Mouse (Mus musculus) cerebellum, postnatal 36 days (tissue): ENCODE data around the gene Cluh.

ENCODE experiments used
- DNase-seq, 2 experiments: peaks; one replicate each; pipeline ENCODE4 v3.0.0; 2021 to 2022; ENCODE audit warnings: mixed read lengths in 2 of 2

The Cluh gene

DNA sequence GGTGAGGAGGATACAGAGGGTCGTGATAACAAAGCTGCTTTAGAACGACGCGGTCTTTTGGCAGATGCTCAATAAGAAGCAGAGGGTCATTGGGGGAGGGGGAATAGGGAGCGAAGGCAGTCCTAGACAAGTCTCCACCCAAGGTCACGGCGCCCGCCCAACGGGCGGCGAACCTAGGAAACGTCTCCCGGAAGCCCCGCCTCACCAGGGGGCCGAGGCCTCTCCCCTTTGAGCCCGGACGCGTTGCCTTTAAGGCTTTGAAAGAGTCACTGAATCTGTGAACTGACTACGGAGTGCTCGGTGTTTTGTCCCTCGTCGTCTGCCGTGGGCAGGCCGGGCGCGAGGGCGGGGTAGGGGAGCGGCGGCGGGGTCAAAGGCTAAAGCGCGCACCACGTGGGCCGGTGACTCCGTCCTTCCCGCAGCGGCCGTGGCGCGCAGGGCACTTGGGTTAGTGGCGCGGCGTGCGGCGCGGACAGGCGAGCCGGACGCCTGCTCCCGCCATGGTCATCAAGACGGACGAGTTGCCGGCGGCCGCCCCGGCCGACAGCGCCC, at the start of gene Cluh:
Gene Cluh, plus strand, starts transcription at position 401 of the 552 bp plus-strand sequence.
- DNase-seq, result peak; percentile 99

DNA sequence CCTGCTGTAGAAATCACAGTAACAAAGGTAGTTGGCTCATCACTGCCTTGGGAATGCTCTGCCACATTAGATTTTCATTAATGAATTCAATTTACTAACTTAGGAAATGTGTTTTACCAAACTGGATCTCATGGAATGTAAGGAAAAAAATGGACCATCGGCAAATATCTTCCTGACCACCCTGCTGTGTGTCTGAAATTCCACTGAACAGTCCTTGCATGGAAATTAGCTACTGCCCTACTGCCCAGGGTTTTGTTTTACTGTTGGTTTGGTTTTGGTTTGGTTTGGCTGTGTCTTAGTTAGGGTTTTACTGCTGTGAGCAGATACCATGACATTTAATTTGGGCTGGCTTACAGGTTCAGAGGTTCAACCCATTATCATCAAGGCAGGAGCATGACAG, 47.0 kb upstream of the Cluh start:
- no peak for DNase-seq

DNA sequence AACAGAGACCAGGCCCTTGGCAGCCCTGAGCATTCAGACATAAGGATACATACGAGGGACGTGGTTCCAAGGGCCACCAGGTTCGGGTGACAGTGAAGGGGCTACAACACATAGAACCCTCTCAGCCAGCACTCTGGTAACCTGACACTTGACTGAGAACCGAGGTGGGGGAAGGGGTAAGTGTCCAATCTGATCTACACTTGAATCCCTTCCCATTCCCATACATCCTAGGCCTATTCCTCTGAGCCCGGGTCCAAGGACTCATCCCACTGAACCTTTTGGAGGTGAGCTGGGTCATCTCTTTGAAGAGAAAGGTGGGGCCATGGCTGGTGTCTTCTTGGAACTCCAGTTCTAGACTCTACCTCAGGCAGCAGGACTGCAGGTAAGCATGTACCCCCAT, 39.2 kb upstream of the Cluh start:
- DNase-seq, result no peak

DNA sequence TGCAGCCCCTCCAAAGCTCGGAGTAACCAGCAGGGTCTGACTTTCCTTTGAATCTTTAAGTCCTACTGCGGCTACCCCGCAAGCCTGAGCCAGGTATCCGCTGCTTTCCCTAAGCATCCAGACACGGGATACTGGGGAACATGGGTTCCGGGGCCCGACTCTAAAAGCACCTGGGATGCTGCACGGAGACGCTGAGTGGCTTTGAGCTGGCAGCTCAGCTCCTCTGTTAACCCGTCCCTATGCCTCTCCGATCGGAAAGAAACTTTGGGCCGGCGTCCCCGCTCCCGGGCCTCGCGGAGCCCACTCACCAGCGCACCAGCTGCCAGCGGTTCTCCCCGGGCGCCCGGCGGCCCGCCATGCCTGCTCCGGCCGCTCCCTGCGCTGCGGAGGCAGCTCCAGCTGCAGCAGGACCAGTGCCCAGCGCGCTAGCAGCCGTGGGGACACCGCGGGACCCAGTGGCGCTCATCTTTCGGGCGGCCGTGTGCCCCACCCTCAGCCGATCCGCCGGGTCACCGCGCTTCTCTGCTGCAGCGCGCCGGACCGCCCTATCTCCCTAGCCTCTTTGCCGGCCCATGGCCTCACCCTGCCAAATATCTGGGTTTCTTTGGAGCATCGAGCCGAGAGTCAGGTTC, 38.6 kb upstream of the Cluh start, which contains the start of gene Rap1gap2:
Gene Rap1gap2, minus strand, starts transcription at position 371 of the 632 bp plus-strand sequence.
- DNase-seq, result peak in 1 of 2 experiments; percentile 21

DNA sequence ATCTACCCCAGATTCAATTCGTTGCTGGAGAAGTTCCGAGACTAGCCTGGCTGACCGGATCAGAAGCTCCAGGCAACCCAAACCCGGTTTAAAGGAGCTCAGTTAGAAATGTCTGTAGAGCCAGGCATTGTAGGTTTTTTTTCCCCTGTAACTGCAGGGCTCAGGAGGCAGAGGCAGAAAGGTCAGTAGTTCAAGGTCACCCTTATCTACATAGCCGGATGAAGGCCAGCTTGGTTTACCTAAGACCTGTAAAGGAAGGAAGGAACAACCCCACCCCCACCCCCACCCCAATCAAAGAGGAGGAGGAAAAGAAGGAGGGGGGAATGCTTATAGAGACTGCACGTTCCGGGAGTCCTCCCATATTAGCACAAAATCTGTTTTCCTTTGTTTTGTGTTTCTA, 37.9 kb upstream of the Cluh start:
- no peak for DNase-seq

DNA sequence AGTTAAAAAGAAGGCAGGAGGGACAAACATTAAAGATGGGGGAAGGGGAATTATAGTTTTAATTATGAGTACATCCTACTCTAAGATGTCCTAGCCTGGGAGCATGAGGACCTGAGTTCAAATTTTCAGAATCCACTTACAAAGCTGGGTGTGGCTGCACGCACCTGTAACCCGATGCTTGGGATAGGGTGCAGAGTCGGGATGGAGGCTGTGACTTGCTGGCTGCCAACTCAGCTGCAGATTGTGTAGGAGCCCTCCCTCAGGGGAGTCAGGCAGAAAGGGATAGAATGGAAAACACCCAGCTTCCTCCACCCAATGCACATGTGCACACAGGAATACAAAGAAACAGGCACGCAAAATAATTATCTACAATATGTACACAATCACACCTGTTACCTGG, 35.9 kb upstream of the Cluh start:
- no peak for DNase-seq

DNA sequence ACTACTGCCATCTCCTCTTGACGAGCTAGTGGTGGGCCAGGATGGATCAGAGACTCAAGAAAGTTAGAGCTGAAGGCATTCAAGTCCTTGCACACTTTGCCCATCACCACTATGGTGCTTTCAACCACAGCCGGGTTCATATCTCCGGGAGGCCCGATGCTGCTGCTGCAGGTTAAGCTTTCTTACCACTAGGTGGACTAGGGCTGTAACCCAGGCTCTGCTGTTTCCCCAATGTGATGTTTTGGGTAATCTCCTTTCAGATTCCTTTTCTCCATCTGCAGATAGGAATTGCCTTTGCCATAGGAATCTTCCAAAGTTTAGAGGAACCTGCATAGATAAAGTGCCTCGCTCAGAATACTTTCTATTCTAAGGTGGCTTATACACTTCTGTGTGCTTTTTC, 33.7 kb upstream of the Cluh start:
- DNase-seq, result no peak

DNA sequence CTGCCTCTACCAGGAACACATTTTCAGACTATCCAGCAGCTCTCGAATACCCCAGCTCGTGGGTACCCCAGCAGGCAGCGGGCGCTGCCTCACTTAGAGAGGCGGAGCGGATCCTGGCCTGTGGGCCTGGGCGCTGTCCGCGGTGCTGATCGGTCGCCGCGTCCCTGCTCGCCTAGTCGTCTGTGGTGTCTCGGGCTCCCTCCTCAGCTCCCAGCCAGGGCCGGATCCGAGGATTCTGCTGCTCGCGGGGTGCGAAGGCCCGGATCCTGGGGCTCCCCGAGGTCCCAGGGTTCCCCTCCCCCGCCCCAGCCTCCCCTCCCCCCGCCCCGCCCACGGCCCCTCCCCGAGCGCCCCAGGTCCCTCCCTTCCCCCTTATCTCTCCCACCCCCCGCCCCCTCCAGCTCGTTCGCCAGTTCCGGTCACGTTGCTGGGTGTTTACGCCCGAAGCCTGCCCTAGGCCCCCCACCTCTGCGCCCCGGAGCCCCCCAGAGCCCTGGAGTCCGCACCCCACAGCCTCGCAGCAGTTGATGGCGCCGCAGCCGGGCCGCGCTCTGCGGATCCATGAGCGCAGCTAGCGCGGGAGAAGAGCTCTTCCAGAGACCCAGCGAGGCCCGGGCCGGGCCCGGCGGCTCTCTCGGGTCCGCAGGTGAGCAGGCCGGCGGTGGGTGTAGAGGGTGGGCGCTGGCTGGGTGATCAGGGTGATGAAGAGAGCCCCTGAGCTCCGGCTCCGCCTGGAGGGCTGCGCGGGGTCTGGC, 29.9 kb upstream of the Cluh start, which contains the start of gene Ccdc92b:
Gene Ccdc92b, plus strand, starts transcription at position 405 of the 755 bp plus-strand sequence.
- peak; percentile 61 to 69 for DNase-seq

DNA sequence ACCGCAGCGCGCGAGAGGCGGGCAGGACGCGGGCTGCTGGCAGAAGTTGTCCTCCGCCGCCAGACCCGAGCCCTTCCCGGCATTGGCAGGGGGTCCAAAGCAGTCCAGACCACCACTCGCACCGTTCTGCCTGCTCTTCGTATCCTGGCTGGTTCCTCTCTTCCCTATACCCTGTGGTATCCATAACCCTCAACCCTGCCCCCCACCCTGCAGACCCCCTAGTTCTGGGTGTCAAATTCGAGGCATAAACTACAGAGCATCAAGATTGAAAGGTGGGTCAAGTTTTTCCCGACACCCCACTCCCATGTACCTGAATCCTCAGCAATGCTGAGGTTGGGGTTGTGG, 29.4 kb upstream of the Cluh start:
- DNase-seq, result no peak

DNA sequence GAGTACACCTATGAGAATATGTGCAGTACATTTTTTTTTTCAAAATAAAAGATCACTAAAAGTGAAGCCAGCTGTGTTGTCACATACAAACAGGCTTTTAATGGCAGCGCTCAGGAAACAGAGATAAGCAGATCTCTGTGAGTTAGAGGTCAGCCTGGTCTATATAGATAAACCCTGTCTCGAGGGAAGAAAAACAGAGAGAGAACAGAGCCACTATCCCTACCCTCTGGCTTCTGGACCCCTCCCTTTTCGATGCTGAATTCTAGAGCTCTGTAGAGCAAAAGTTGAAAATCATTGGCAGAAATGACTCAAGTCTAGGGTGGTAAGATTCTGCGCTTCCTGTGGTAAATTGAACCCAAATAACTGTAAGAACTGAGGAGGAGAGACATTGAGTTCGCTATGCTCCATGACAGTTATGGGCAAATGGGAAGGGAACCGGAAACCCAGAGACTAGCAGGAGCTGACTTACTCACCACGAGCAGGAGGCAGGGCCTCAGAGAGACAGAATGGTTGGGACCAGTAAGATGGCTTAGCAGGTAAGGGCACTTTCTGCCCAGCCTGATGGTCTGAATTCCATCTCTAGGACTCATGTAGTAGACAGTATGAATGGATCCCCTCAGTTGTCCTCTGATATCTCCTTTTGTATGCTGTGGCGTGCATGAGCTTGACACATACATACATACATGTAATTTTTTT, 27.2 kb upstream of the Cluh start:
- no peak for DNase-seq

DNA sequence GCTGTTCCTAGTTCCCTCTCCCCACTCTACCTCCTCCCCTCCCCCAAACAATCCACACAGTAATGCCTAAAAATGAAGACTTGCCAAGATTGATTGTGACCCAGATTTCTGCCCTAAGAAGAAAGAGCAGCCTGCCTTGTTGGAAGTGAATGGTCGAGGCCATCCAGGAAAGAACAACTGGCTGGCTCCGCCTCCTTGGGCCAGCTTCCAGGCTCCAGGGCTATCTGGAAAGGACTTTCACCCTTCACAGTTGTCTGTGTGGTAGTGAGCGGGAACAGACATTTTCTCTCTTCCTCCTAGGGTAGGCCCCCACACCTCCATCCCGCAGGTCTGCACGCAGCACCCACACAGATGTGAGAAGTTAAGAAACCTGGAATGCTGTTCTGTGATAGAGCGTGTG, 25.6 kb upstream of the Cluh start:
- DNase-seq, result peak in 1 of 2 experiments; percentile 26

DNA sequence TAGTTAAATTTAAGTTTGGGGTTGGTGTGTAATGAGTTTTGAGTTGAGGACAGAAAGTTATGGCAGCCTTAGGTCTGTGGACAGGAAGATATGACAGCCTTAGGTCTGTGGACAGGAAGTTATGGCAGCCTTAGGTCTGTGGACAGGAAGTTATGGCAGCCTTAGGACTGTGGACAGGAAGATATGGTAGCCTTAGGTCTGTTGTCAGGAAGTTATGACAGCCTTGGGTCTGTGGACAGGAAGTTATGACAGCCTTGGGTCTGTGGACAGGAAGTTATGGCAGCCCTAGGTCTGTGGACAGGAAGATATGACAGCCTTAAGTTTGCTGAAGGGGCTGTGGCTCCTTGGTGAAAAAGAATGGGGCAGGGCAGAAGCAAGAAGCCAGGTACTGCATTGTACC, 24.0 kb upstream of the Cluh start:
- no peak for DNase-seq

DNA sequence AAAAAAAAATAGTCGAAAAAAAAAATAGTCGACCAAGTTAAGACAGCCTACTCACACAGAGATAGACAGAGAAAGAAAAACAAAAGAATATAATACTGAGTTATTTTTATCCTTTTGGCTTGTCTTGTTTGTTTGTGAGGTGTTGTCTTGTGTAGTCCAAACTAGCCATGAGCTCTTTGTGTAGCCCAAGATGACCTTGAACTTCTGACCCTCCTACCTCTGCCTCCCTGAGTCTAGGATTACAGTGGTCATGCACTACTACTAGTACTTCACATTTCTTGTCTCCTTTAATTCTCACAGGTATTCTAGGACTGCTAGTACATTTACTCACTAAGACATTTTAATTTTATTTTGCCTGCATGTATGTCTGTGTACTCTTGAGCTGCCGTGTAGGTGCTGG, 21.8 kb upstream of the Cluh start:
- no peak for DNase-seq

DNA sequence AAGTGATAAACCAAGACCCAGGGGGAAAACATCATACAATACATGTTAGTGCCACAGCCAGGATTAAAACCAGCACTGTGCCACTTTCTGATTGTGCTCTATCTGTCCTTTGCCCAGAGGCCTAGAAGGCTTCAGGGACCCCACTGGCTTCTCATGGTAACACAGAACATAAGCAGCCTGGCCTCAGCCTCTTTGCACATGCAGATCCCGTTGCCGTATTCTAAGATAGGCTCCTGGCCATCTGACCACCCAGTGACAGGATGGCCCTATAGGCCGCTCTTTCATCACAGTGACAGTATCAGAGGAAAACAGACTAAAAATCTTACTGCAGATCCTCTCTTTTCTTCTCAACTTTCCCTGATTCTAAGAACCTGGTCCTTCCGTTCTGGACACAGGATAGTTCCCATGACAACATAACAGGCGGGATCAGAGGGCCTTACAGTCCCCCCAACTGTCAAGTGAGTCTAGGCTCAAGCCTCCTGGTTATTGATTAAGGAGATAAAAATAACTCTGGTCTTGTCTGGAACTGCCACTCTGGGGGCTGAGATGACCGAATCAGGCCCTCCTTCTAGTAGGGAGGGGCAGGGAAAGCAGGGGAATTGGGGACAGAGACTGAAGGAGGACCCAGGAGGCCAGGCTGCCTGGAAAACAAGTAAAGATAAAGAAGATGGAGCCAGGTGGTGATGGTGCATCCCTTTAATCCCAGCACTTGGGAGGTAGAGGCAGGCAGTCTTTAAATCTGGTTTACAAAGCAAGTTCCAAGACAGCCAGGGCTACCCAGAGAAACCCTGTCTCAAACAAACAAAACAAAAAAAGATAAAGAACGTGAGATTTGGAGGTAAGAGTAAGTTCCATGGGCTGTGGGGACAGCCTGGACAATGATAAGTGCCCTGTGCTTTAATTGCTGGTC, 17.2 kb upstream of the Cluh start:
- DNase-seq, result no peak

DNA sequence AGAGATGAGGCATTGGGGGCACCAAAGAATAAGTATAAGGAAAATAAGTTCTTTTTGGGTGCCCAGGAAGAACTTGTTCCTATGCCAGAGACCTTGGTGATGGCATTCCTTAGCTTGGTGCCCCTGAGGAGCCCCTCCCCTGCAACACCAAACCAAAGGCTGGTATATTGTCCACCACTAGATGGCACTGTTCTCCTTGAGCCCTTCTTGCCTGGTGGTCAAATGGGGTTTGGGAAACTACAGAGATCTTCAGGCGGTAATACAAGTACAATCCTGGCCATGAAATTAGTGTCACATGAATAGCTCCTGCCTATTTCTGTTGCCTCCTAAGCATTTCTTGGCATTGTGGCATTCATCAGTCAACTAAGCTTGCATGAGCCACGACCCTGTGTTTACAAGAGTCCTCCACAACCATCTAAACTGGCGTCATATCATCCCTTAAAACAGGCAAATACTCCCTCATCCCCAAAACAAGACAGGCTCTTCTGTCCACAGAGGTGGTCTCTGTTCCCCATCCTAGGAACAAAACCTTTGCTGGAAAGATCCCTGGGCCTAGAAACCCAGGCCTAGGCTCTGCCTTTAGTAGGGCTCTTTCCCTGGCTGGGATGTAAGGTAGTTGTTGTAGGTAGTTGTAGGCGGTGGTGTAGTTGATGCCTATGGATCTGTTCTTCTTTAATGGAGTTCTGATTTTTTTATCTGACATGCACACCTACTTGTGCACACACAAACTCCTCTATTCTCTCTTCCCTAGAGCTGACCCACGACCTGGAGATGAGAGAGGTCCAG, 14.6 kb upstream of the Cluh start:
- peak; percentile 62 to 76 for DNase-seq

DNA sequence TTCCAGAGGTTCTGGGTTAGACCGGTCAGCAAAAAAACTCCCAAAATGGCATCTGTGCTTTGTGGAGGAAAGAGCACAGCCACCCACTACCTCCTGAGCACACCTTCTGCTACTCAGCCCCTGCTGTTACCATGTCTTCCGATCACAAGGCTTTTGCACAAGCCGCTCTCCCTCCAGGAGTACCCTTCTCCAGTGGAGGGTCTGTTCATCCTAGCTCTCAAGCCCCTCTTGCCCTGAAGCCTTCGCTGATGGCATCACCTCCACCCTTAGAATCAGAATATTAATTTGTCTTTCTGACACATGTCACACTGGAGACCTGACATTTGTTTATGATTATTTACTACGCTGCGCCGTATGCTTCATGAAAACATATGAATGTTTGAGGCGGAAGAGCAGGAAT, 11.8 kb upstream of the Cluh start:
- no peak for DNase-seq

DNA sequence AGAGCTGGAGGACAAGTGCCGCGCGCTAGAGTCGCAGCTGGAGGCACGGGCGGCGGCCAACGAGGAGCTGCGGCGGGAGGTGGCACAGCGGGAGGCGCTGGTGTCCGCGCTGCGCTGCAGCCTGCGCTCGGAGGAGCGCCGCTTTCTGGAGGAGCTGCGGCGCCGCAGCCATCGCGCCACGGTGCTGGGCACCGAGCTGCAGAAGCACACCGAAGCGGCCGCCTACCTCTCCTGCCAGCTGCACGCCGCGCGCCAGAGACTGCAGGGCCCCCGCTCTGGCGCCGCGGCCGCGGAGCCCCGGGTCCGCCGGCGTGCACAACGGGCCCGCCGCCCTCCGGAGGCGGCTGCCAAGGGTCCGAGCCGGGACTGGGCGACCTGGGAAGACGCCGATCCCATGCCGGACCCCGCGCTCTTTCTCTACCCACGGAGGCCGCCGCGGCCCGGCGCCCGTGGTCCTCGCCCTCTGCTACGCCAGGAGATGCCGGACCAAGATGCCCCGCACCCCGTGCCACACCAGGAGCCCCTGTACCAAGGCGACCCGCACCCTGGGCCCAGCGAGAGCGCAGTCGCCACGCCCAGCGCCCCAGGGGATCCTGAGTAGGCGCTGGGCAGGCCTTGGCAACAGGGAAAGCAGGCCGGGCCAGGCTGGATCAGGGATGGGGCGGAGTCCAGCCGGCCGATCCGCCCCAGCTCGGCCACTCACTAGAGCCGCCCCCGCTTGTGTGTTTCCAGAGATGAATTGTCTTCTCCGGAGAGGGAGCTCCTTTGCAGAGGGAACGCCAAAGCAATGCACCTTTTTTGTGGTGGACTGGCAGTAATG, 11.1 kb upstream of the Cluh start:
- peak; percentile 81 to 83 for DNase-seq

DNA sequence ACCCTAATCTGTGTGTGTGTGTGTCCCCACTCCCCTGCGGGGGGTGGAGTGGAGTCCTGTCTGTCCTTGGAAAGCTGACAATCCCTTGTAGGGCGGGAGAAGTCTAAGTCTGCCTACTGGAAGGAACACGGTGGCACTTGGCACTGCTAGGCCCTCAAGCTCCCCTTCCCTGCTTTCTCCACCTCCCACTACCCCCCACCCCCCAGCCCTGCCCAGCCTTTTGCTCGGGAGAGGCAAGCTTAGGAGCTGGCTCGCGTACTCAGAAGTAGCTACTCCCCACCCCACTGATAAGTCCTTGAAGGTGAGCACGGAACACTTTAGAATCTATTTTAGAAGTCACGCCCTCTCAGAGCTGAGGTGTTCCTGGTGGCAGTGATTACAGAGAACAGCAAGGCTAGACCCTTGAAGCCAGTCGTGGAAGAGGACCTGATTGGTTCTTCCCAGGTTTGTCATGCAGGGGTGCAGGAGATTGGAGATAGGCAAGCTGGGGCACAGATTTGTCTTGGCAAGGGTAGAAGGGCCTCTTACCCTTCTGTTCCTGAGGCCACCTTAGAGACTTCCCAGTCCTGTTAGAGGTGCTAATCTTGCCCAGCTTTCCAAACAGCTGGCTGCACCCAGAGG, 10.4 kb upstream of the Cluh start:
- DNase-seq, result no peak

DNA sequence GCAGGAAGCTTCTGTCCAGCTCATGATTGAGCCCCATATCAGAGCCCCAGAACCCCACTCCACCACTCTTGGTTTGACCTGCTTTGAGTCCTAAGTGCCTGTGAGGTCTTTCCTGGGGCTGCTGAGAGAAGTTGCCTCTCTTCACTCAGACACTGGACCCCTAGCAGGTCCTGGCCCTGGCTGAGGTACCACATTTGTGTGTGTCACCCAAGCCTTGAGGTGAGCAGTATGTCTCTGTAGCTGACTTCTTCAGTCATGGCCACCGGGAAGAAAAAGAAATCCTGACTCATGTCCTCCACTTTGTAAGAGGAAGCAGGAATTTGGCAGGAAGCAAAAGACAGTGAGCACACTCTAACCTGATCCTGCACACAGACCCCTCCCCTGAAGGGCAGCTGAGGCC, 9.7 kb upstream of the Cluh start:
- DNase-seq, result no peak

DNA sequence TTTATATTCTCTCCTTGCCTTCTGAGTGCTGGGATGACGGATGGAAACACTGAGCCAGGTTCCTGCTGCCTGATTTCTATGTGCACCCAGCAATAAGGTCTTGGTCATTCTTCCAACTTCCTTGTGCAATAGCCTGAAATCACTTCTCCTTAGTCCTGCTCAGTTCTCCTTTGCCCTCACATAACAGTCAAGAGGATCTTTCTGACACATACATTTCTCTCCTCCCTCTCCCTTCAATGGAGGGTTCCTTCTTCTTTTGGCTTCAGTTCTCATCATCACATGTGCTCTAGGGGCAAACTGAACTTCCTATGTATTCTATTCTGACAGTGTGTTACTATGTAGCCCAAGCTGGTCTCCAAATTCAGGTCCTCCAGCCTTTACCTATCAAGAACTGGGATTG, 1.3 kb upstream of the Cluh start:
- no peak for DNase-seq
